Mouse (Mus musculus) layer of hippocampus, adult 6 months (tissue): Measurements from ENCODE around the gene Vmn1r41. TPM values are rescaled to one million over a fixed set of nuclear protein-coding genes. Genes with fewer than 3 reads are reported as not detected.

ENCODE experiments used
- long read RNA-seq, 2 experiments: library from polyadenylated mRNA; unstranded; transcript quantifications; one replicate each; pipeline ENCODE4 v2.0.0; 2019 to 2020
- polyA plus RNA-seq: library from polyadenylated mRNA; unstranded; fragments of <200 nt; fragmentation: Nextera tagmentation; gene quantifications from 2 replicates; pipeline ENCODE4 v1.2.3, GENCODE M21; 2021

The Vmn1r41 gene
- not detected in 2 replicates for polyA plus RNA-seq
- long read RNA-seq, experiment 1, result 0 reads
- long read RNA-seq, experiment 2, result 0 reads

DNA sequence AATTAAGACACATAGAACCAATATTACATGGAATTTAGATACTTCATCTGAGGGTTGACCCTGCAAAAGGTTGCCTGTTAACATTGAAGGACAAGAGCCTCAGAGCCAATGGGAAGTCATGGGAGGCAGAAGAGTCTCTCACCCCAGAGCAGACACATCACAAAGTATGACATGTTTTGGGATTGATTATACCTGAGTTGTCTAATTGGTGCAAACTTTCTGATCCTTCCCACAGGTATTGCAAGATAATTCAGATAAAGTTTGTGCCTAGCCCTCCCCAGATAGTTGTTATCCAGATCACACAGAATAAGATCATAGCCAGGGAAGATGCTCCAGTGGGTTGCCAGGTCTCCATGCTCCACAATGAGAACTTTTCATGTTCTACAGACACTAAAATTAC lies at the start of gene Vmn1r41:
TSS of gene Vmn1r41 (plus strand) at position 301 of the 400 bp plus-strand sequence.

DNA sequence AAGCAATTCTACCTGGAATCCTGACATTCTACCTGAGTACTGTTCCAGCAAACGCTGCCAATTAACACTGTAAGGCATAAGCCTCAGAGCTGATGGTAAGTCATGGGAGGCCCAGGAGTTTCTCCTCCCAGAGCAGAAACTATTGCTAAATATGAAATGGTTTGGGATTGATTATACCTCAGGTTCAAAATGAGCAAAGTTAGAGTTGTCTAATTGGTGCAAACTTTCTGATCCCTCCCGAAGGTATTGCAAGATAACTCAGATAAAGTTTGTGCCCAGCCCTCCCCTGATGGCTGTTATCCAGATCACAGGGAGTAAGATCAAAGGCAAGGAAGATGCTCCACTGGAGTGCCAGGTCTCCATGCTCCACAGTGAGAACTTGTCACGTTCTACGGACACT lies 33.3 kb upstream of the Vmn1r41 start, which contains the start of gene Vmn1r40:
TSS of gene Vmn1r40 (plus strand) at position 301 of the 400 bp plus-strand sequence.

Other genes starting within 250 kb of the Vmn1r41 start
- gene Chchd6, start 145.1 kb upstream of the Vmn1r41 start, polyA plus RNA-seq, result 249 and 258 TPM in 2 replicates
- 3.7 TPM in 2 replicates for gene Txnrd3, start 96.8 kb upstream of the Vmn1r41 start, polyA plus RNA-seq
- gene Vmn1r40, start 33.2 kb upstream of the Vmn1r41 start, polyA plus RNA-seq, result not detected in 2 replicates
- gene Vmn1r42, start 135.6 kb downstream of the Vmn1r41 start, polyA plus RNA-seq, result not detected in 2 replicates
- gene Vmn1r43, start 135.6 kb downstream of the Vmn1r41 start, polyA plus RNA-seq, result not detected in 2 replicates
- not detected in 2 replicates for gene Vmn1r44, start 142.9 kb downstream of the Vmn1r41 start, polyA plus RNA-seq
- not detected in 2 replicates for gene Vmn1r45, start 199.8 kb downstream of the Vmn1r41 start, polyA plus RNA-seq
- not detected in 2 replicates for gene Vmn1r46, start 228.5 kb downstream of the Vmn1r41 start, polyA plus RNA-seq